Mouse (Mus musculus) liver, embryonic 12.5 days (tissue): ENCODE results near the gene Hoxd13. TPM values are rescaled to one million over a fixed set of nuclear protein-coding genes. Genes with fewer than 3 reads are reported as not detected.

Experiments used
- ATAC-seq: fragments of 200-750 bp; cut with Nextera tagmentation; 2 replicates; pipeline ENCODE4 v1.8.0; 2017; ENCODE audit warnings: moderate number of reproducible peaks, mild to moderate bottlenecking, moderate library complexity
- H3K27ac ChIP-seq: fragments of 300-500 bp; sonication (generic); 2 replicates; pipeline ENCODE4 v1.5.1; 2016; ENCODE audit warnings: mild to moderate bottlenecking
- H3K27me3 ChIP-seq: fragments of 300-500 bp; sonication (generic); replicated peaks from 2 replicates; pipeline ENCODE4 v1.6.1; 2016; ENCODE audit warnings: mild to moderate bottlenecking, moderate library complexity
- H3K36me3 ChIP-seq: fragments of 300-500 bp; sonication (generic); 2 replicates; pipeline ENCODE4 v1.6.1; 2016; ENCODE audit warnings: mild to moderate bottlenecking, moderate library complexity
- H3K4me1 ChIP-seq: fragments of 300-500 bp; sonication (generic); 2 replicates; pipeline ENCODE4 v1.6.1; 2016
- H3K4me2 ChIP-seq: fragments of 300-500 bp; sonication (generic); 2 replicates; pipeline ENCODE4 v1.6.1; 2016; ENCODE audit warnings: mild to moderate bottlenecking, moderate library complexity
- H3K4me3 ChIP-seq: fragments of 300-500 bp; sonication (generic); 2 replicates; pipeline ENCODE4 v1.5.1; 2016; ENCODE audit warnings: mild to moderate bottlenecking, moderate library complexity
- H3K9ac ChIP-seq: fragments of 300-500 bp; sonication (generic); 2 replicates; pipeline ENCODE4 v1.6.1; 2016; ENCODE audit warnings: mild to moderate bottlenecking, moderate library complexity
- H3K9me3 ChIP-seq: fragments of 300-500 bp; sonication (generic); replicated peaks from 2 replicates; pipeline ENCODE4 v1.6.1; 2016; ENCODE audit warnings: mild to moderate bottlenecking, moderate library complexity
- WGBS: fragments of 180-500 bp; shearing (Covaris S2); methylation state at CpG from one replicate; pipeline ENCODE4 v1.1.7; 2016; ENCODE audit not compliant: insufficient replicate concordance; 5-methylcytosine and 5-hydroxymethylcytosine counted together
- polyA plus RNA-seq: library from polyadenylated mRNA; unstranded; fragments of >200 nt; fragmentation: Nextera tagmentation; extraction: Ambion mirVana; gene quantifications from 2 replicates; pipeline ENCODE4 v1.2.1, GENCODE M21; 2016

Hoxd13 gene
- polyA plus RNA-seq, 1 experiment from 2014 or later, result not detected

DNA sequence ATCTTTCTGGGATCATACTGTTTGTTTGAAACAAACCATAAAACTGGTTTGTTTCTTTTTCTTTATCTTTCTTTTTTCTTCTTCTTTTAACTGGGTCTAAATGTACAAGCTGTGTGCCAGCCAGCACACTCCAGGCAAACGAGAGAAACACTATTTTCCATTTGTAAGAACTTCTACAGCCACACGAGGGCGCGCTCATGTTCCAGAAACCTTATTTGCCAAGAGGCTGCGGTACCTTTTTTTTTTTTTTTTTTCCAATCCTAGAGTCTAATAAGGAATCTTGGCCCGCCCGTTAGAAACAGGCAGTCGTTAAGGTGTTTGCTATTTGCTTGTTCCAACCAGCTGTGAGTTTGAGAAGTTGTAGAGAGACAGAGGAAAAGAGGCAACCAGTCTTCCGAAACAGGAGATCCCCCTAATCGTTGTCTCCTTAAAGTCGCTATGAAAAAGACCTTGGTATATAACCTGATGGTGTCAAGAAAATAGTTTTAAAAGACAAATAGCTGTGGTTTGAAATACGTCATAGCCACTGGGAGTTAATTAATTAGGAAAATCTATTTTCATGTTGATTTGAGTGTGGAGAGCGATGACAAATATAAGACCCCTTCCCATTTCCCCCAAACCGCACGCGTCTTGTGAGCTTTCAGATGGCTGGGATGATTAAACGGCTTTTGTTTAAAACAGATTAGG lies 18.3 kb downstream of the Hoxd13 start:
- Histone ChIP-seq H3K9me3 (no peaks in the 10 kb centered on the region), H3K4me2 (no peak overlapping the region), H3K4me1 (peaks cover 13% of the 10 kb centered on the region), H3K9ac (no peak overlapping the region), H3K27ac (no peak overlapping the region), H3K4me3 (no peak overlapping the region), H3K27me3 (peaks cover 94% of the 10 kb centered on the region), H3K36me3 (no peaks in the 10 kb centered on the region)
- ATAC-seq, result no peak
- WGBS, result 7% methylated on average over 17 of the region's 17 CpGs

GRCm38 (mm10) chr2:74686988-74687697 lies 19.0 kb downstream of the Hoxd13 start:
- H3K27ac ChIP-seq, result no peak overlapping the region
- ATAC-seq, result no peak
- no peak overlapping the region for H3K4me3 ChIP-seq
- no peaks in the 10 kb centered on the region for H3K36me3 ChIP-seq
- H3K4me2 ChIP-seq, result no peak overlapping the region
- no peaks in the 10 kb centered on the region for H3K9me3 ChIP-seq
- H3K27me3 ChIP-seq, result peaks cover 94% of the 10 kb centered on the region
- WGBS, result 2% methylated on average over 27 of the region's 27 CpGs
- H3K4me1 ChIP-seq, result peaks cover 8% of the 10 kb centered on the region
- no peak overlapping the region for H3K9ac ChIP-seq

DNA sequence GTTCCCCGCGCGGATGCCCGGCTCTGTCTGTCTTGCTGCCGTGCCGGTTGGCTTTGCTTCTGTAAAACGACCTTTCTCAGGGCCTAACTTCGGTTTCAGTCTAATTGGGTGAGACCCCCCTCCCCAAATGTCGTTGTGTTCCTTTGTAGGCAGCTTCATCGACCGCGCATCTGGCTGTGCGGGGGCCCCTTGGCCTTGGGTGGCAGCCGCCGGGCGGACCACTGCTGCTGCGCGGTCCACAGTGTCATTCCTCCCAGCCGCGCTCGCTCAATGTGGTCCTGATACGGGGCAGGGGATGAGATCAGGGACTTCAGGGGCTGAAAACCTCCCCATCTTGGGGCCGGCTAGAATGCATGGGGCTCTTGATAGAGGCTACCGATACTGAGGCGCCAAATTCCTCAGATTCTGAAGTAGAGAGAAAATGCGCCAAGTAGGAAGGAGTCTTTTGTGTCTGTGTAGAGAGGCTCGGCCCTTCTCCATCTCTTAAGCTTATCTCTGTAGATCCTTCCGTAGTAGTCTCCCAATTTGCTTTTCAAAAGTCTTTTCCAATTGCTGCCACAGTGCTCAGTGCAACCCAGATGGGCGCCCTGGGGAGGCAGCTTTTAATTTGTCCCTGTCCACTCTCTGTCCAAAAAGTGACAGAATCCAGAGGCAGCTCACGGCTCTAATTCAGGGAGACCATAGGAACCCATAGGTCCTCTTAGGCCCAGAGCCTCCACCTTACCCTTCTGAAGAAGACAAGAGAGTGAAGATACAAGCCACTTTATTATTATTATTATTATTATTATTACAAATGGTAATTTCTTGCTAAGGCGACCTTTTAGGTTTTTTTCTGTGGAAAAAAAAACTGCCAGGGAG lies 19.8 kb downstream of the Hoxd13 start:
- WGBS, result 2% methylated on average over 31 of the region's 31 CpGs
- H3K4me1 ChIP-seq, result peaks cover under 1% of the 10 kb centered on the region; the same call in 1 of the 2 replicates
- H3K36me3 ChIP-seq, result no peaks in the 10 kb centered on the region
- no peak for ATAC-seq
- H3K4me2 ChIP-seq, result no peak overlapping the region
- H3K27ac ChIP-seq, result no peak overlapping the region
- H3K9ac ChIP-seq, result no peak overlapping the region
- peaks cover 94% of the 10 kb centered on the region for H3K27me3 ChIP-seq
- H3K9me3 ChIP-seq, result no peaks in the 10 kb centered on the region
- H3K4me3 ChIP-seq, result no peak overlapping the region

DNA sequence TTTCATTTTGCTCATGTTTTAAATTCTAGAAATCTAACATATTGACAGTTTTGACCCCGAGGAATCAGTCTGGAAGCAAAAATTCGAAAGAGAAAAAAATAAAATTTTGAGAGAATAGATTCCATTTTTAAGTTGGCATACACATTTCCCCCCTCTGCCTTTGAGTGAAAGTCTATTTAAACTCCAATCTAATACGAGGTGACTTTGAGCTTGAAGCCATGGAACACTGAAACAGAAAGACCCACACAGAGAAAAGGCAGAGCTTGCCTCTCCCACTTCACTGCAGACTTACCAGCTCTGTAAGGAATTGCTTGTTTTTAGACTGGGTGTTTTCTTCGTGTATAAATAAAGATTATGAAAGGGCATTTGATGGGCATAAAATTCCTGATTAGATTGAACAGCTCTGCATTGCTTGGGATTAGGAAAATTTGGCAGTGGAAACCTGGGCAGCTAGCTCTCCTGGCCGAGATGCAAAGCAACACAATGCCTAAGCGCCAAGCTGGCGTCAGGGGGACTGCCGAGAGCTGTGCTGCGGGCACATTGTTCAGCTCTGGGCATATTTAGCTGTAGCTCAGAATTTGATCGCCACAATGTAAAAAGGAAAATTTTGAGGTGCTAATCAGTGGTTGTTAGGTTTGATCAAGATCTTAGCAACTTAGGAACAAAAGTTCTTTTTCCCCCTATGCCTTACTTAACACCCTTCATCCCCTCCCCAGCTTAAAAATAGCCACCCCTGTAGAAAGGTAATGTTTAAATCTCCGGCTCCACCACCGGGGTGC lies 20.9 kb downstream of the Hoxd13 start:
- no peak overlapping the region for H3K4me3 ChIP-seq
- no peak overlapping the region for H3K27ac ChIP-seq
- 5% methylated on average over 12 of the region's 12 CpGs for WGBS
- no peaks in the 10 kb centered on the region for H3K4me1 ChIP-seq
- no peak overlapping the region for H3K4me2 ChIP-seq
- no peak for ATAC-seq
- H3K9ac ChIP-seq, result no peak overlapping the region
- no peaks in the 10 kb centered on the region for H3K36me3 ChIP-seq
- H3K9me3 ChIP-seq, result no peaks in the 10 kb centered on the region
- H3K27me3 ChIP-seq, result peaks cover 94% of the 10 kb centered on the region

DNA sequence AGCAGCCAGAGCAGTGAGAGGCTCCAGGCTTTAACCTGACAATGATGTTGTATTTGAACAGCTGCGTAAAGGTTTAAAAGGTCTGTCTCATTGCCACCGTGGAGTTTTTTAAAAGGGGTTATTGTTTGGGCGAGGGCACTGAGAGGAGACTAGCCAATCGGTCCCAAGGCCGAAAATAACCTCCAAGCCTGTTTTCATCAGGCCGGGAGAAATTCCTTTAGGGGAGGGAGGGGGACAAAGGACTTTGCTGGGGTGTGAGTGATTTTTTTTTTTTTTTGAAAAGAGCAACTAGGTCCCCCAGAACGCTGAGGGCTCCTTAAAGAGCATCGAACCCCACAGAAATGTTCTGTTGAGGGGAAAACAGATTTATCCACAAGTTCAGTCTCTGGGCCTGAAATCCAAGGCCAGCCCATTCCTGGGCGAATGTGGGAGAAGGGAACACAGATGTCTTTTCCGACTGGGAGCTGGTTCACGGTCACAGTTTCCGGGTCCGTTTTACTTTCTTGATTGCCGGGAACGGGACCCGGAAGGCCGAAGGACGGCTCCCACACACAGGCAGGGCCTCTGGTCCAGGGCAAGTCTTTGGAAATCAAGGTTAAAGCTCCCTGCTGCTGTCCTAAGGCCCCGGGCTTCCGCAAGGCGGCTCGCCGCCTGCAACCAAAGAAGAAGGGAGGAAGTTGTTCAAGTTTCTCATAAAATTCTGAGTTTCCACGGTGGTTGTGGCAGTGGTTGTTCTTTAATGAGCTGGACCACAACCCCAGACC lies 21.6 kb downstream of the Hoxd13 start:
- WGBS, result 2% methylated on average over 24 of the region's 24 CpGs
- Histone ChIP-seq H3K4me3 (no peak overlapping the region), H3K27me3 (peaks cover 94% of the 10 kb centered on the region), H3K9ac (no peak overlapping the region), H3K4me1 (no peaks in the 10 kb centered on the region), H3K36me3 (no peaks in the 10 kb centered on the region), H3K9me3 (no peaks in the 10 kb centered on the region), H3K27ac (no peak overlapping the region), H3K4me2 (no peak overlapping the region)
- ATAC-seq, result no peak

DNA sequence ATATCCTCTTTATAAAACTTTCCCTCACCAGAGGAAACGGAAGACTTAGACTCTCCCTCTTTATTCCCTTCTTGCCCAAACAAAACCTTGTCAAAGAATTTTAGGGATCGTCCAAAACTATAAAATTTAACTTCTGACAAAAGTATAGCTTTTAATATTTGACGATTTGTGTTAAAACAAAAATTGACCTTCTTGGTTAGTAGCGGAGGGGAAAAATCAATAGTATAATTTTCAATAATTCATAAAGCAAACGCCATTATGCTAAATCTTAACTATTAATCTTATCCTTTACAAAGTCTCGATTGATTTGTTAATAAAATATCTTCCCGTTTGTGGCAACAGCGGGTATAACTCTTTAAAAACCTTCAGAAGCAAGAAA lies 22.2 kb downstream of the Hoxd13 start:
- no peak overlapping the region for H3K9ac ChIP-seq
- ATAC-seq, result no peak
- H3K27ac ChIP-seq, result no peak overlapping the region
- H3K27me3 ChIP-seq, result peaks cover 94% of the 10 kb centered on the region
- no peaks in the 10 kb centered on the region for H3K4me1 ChIP-seq
- WGBS, result 6% methylated on average over 8 of the region's 8 CpGs
- H3K36me3 ChIP-seq, result no peaks in the 10 kb centered on the region
- H3K9me3 ChIP-seq, result no peaks in the 10 kb centered on the region
- H3K4me3 ChIP-seq, result no peak overlapping the region
- no peak overlapping the region for H3K4me2 ChIP-seq

DNA sequence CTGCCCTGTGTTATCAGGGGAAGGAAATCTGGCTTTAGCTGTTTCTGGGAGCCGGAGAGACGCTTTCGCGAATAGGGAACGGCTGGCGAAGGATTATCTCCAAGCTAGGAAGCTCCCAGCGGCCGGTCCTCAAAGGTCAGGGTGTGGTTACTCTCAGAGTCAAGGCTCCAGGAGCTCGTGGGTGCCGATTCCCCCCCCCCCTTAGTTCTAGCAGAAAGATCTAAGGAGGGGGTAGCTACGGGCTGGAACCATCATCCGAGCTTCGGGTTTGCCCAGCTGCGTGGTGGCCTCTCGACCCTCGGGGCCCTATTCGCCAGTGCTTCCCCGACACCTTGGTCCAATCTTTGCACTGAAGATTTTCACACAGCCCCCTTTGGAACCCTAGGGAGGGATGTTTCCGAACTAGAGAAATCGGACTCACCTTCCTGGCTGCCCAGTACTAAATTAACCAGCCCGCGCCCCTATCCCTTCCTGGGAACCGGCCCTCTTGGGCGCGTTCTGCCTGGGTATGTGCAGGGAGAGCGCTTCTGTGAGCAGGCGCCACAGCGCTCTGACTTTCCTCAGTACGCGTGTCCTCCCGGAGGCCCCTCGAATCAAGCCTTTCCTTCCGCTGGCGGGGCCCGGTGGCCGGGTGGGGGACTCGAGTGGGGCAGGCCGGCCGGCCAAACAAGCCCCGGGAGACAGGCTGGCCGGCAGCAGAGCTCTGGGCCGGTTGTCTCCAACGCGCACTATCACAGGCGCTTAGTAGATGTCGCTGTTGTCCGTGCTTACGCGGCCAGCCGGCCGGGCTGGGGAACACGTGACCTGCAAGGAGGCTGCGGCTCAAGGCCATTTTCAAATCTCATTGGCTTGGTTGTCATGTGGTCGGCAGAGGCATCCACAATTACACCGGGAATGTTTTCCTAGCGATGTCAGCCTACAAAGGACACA lies 23.2 kb downstream of the Hoxd13 start, which contains the start of gene Hoxd10:
Hoxd10 (plus strand) TSS at position 903 of the 930 bp plus-strand sequence.
- H3K4me1 ChIP-seq, result no peaks in the 10 kb centered on the region
- no peak within 1 kb of the TSS for H3K9ac ChIP-seq
- no peak within 1 kb of the TSS for H3K4me3 ChIP-seq
- WGBS, result under 1% methylated on average over 56 of the region's 56 CpGs
- peaks cover 98% of the 10 kb centered on the region for H3K27me3 ChIP-seq
- no peaks in the 10 kb centered on the region for H3K36me3 ChIP-seq
- H3K4me2 ChIP-seq, result no peak within 1 kb of the TSS
- no peak within 1 kb of the TSS for H3K27ac ChIP-seq
- no peaks in the 10 kb centered on the region for H3K9me3 ChIP-seq
- ATAC-seq, result no peak

DNA sequence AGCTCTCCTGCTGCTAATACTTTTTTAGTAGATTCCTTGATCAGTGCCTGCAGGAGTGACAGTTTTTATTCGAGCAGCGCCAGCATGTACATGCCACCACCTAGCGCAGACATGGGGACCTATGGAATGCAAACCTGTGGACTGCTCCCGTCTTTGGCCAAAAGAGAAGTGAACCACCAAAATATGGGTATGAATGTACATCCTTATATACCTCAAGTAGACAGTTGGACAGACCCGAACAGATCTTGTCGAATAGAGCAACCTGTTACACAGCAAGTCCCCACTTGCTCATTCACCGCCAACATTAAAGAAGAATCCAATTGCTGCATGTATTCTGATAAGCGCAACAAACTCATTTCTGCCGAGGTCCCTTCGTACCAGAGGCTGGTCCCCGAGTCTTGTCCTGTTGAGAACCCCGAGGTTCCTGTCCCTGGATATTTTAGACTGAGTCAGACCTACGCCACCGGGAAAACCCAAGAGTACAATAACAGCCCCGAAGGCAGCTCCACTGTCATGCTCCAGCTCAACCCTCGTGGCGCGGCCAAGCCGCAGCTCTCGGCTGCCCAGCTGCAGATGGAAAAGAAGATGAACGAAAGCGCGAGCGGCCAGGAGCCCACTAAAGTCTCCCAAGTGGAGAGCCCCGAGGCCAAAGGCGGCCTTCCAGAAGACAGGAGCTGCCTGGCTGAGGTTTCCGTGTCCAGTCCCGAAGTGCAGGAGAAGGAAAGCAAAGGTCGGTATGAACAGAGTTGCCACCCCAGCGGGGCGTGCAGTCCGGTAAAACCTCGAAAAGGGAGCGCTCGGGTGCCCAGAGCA lies 24.1 kb downstream of the Hoxd13 start:
- Histone ChIP-seq H3K27ac (no peak overlapping the region), H3K36me3 (no peaks in the 10 kb centered on the region), H3K4me1 (no peaks in the 10 kb centered on the region), H3K27me3 (peaks cover 98% of the 10 kb centered on the region), H3K4me2 (no peak overlapping the region), H3K9me3 (no peaks in the 10 kb centered on the region), H3K9ac (no peak overlapping the region), H3K4me3 (no peak overlapping the region)
- no peak for ATAC-seq
- 5% methylated on average over 35 of the region's 35 CpGs for WGBS

DNA sequence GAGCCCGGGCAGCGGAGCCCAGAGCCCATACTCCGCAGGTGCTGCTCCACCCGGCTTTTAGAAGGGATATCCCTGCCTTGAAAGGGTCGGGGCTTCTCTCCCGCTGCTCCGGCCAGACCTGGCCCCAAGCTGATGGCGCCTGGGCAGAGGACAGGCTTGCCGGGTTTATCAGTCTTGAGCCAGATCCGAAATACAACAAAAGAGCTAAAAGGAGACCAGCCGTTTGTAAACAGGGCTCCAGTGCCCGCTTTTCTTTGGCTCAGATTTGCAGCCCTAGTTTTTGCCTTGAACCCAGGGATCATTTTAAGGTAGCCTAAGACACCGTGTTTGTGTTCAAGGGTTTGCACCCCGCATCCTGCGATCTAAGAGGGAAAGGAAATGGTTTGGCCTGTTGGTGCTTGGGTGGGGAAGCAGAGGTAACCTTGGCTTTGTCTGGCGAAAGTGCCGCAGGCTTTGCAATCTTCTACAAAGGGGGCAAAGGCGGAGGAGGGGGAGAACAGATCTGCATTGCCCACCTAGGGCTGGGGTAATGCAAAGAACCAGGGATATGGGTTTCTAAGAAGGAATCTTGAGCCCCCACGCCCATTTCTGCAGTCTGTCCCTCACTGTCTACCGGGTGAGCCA lies 24.8 kb downstream of the Hoxd13 start:
- H3K4me2 ChIP-seq, result no peak overlapping the region
- ATAC-seq, result no peak
- H3K4me3 ChIP-seq, result no peak overlapping the region
- H3K27ac ChIP-seq, result no peak overlapping the region
- H3K9ac ChIP-seq, result no peak overlapping the region
- no peaks in the 10 kb centered on the region for H3K9me3 ChIP-seq
- peaks cover 2% of the 10 kb centered on the region; the same call in 1 of the 2 replicates for H3K4me1 ChIP-seq
- H3K27me3 ChIP-seq, result peaks cover 98% of the 10 kb centered on the region
- no peaks in the 10 kb centered on the region for H3K36me3 ChIP-seq
- 5% methylated on average over 20 of the region's 20 CpGs for WGBS
